Mouse (Mus musculus) stomach, embryonic 16.5 days (tissue): ENCODE results near the gene Itpr2. TPM values are rescaled to one million over a fixed set of nuclear protein-coding genes. Genes with fewer than 3 reads are reported as not detected.

ENCODE experiments used
- ATAC-seq: fragments of 200-750 bp; cut with Nextera tagmentation; 2 replicates; pipeline ENCODE4 v1.8.0; 2017; ENCODE audit warnings: moderate number of reproducible peaks, moderate TSS enrichment; ENCODE audit not compliant: insufficient read depth, low FRiP score
- H3K27ac ChIP-seq: fragments of 300-500 bp; sonication (generic); 2 replicates; pipeline ENCODE4 v1.5.1; 2014; ENCODE audit warnings: low read length
- H3K27me3 ChIP-seq: fragments of 300-500 bp; sonication (generic); 2 replicates; pipeline ENCODE4 v1.6.1; 2014; ENCODE audit warnings: low read length, control low read depth, mixed read lengths; ENCODE audit not compliant: control insufficient read depth, insufficient read depth
- H3K36me3 ChIP-seq: fragments of 300-500 bp; sonication (generic); 2 replicates; pipeline ENCODE4 v1.6.1; 2014; ENCODE audit warnings: low read length; ENCODE audit not compliant: control insufficient read depth, insufficient read depth
- H3K4me1 ChIP-seq: fragments of 300-500 bp; sonication (generic); 2 replicates; pipeline ENCODE4 v1.6.1; 2014; ENCODE audit warnings: low read length, control low read depth, mixed read lengths; ENCODE audit not compliant: control insufficient read depth, insufficient read depth
- H3K4me2 ChIP-seq: fragments of 300-500 bp; sonication (generic); 2 replicates; pipeline ENCODE4 v1.6.1; 2014; ENCODE audit warnings: low read depth, low read length, mixed read lengths
- H3K4me3 ChIP-seq: fragments of 300-500 bp; sonication (generic); replicated peaks from 2 replicates; pipeline ENCODE4 v1.5.1; 2014; ENCODE audit warnings: mild to moderate bottlenecking, low read length
- H3K9ac ChIP-seq: fragments of 300-500 bp; sonication (generic); 2 replicates; pipeline ENCODE4 v1.6.1; 2014; ENCODE audit warnings: low read length
- H3K9me3 ChIP-seq: fragments of 300-500 bp; sonication (generic); replicated peaks from 2 replicates; pipeline ENCODE4 v1.6.1; 2016; ENCODE audit warnings: low read length, control low read depth; ENCODE audit not compliant: control insufficient read depth
- WGBS: fragments of 180-500 bp; shearing (Covaris S2); extraction: QIAGEN DNeasy Blood & Tissue Kit; methylation state at CpG from one replicate; pipeline ENCODE4 v1.1.7; 2014; 5-methylcytosine and 5-hydroxymethylcytosine counted together
- polyA plus RNA-seq: library from polyadenylated mRNA; unstranded; fragments of >200 nt; fragmentation: Nextera tagmentation; extraction: Ambion mirVana; gene quantifications from 2 replicates; pipeline ENCODE4 v1.2.1, GENCODE M21; 2015

The Itpr2 gene
- polyA plus RNA-seq, 1 experiment from 2014 or later, result 14.8 TPM

GRCm38 (mm10) chr6:146314304-146314703 is 187.7 kb downstream of the Itpr2 start:
- H3K9me3 ChIP-seq, result no peaks in the 10 kb centered on the region
- peaks cover 3% of the 10 kb centered on the region; the same call in 1 of the 2 replicates for H3K4me1 ChIP-seq
- H3K36me3 ChIP-seq, result no peaks in the 10 kb centered on the region
- no peak overlapping the region for H3K9ac ChIP-seq
- H3K27me3 ChIP-seq, result no peaks in the 10 kb centered on the region
- ATAC-seq, result no peak
- H3K4me2 ChIP-seq, result no peak overlapping the region
- H3K27ac ChIP-seq, result no peak overlapping the region
- WGBS, result 77% methylated on average over 5 of the region's 5 CpGs
- no peak overlapping the region for H3K4me3 ChIP-seq

DNA sequence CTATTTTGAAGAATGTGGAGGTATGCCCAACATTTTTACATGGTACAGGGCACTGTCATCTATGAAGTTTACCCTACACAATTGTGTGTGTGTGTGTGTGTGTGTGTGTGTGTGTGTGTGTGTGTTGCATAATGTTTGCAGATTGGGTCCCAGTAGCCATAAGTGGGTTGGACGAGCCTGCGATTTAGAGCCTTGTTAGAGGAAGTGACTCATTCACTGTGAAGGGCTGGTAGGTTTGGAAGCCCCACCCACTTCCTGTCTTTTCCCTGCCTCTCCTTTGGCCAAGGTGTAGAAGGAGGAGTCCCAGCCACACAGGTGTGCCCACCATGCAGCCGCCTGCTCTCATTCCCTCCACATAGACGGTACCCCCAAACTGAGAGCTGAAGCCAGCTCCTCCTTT is 188.6 kb downstream of the Itpr2 start:
- H3K36me3 ChIP-seq, result no peaks in the 10 kb centered on the region
- H3K9ac ChIP-seq, result no peak overlapping the region
- no peak overlapping the region for H3K4me3 ChIP-seq
- no peak overlapping the region for H3K27ac ChIP-seq
- H3K27me3 ChIP-seq, result no peaks in the 10 kb centered on the region
- no peak overlapping the region for H3K4me2 ChIP-seq
- H3K9me3 ChIP-seq, result no peaks in the 10 kb centered on the region
- no peak for ATAC-seq
- H3K4me1 ChIP-seq, result peaks cover 3% of the 10 kb centered on the region; the same call in 1 of the 2 replicates
- 91% methylated on average over 4 of the region's 4 CpGs for WGBS

DNA sequence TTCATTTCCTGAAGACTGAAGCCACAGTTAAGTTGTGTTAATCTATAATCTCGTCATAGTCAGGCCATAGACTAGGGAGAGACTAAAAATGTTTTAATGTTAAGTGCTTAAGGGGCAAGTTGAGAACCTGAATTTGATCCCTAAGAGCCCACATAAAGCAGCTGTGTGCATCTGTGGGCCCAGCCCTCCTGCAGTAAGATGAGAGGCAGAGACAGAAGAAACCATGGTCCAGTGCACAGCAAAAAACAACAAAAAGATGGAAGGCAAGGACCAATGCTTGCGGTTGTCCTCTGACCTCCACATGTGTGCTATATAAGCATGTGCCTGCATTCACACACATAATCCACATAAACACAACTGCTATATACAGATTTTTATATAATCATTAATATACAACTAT is 191.8 kb downstream of the Itpr2 start:
- Histone ChIP-seq H3K4me3 (no peak overlapping the region), H3K4me2 (no peak overlapping the region), H3K9me3 (no peaks in the 10 kb centered on the region), H3K4me1 (peaks cover 3% of the 10 kb centered on the region; the same call in 1 of the 2 replicates), H3K27ac (no peak overlapping the region), H3K9ac (no peak overlapping the region), H3K36me3 (no peaks in the 10 kb centered on the region), H3K27me3 (no peaks in the 10 kb centered on the region)
- no peak for ATAC-seq
- WGBS, result 51% methylated on average over 2 of the region's 2 CpGs

GRCm38 (mm10) chr6:146309335-146309734 is 192.7 kb downstream of the Itpr2 start:
- ATAC-seq, result no peak
- Histone ChIP-seq H3K9me3 (no peaks in the 10 kb centered on the region), H3K4me1 (peaks cover 3% of the 10 kb centered on the region; the same call in 1 of the 2 replicates), H3K36me3 (no peaks in the 10 kb centered on the region), H3K9ac (no peak overlapping the region; the same call in 1 of the 2 replicates), H3K4me3 (no peak overlapping the region), H3K27me3 (no peaks in the 10 kb centered on the region), H3K4me2 (no peak overlapping the region), H3K27ac (no peak overlapping the region)
- WGBS, result 88% methylated on average over 1 of the region's 1 CpGs

DNA sequence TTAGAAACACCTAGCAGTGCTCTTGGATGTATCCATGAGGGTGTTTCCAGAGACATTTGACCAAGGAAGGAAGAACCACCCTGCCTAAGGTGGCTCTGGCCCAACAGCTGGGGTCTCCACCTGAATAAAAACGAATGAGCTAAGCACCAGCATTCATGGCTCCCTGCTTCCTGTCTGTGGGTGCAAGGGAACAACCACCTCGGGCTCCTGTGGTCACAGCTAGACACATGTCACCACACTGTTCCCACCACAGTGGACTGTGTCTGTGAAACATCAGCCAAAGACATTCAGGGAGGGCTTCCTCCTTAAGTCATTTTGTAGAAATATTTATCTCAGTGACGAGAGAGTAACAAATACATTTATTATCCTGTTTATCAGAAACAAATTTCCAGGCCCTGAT is 196.0 kb downstream of the Itpr2 start:
- ATAC-seq, result no peak
- Histone ChIP-seq H3K27me3 (no peaks in the 10 kb centered on the region), H3K4me1 (peaks cover 3% of the 10 kb centered on the region; the same call in 1 of the 2 replicates), H3K36me3 (no peaks in the 10 kb centered on the region), H3K9ac (no peak overlapping the region), H3K4me2 (no peak overlapping the region), H3K9me3 (no peaks in the 10 kb centered on the region), H3K27ac (no peak overlapping the region), H3K4me3 (no peak overlapping the region)
- WGBS, result 69% methylated on average over 3 of the region's 3 CpGs

GRCm38 (mm10) chr6:146304088-146304487 is 197.9 kb downstream of the Itpr2 start:
- ATAC-seq, result no peak
- Histone ChIP-seq H3K4me3 (no peak overlapping the region), H3K36me3 (no peaks in the 10 kb centered on the region), H3K4me1 (no peaks in the 10 kb centered on the region), H3K27ac (no peak overlapping the region), H3K9ac (no peak overlapping the region), H3K9me3 (no peaks in the 10 kb centered on the region), H3K27me3 (no peaks in the 10 kb centered on the region), H3K4me2 (no peak overlapping the region)
- 95% methylated on average over 11 of the region's 11 CpGs for WGBS

GRCm38 (mm10) chr6:146303336-146303735 is 198.7 kb downstream of the Itpr2 start:
- H3K9me3 ChIP-seq, result no peaks in the 10 kb centered on the region
- no peaks in the 10 kb centered on the region for H3K36me3 ChIP-seq
- no peak for ATAC-seq
- H3K4me3 ChIP-seq, result no peak overlapping the region
- H3K27me3 ChIP-seq, result no peaks in the 10 kb centered on the region
- H3K9ac ChIP-seq, result no peak overlapping the region
- H3K4me1 ChIP-seq, result no peaks in the 10 kb centered on the region
- H3K4me2 ChIP-seq, result no peak overlapping the region
- WGBS, result 76% methylated on average over 2 of the region's 2 CpGs
- H3K27ac ChIP-seq, result no peak overlapping the region

- no peak overlapping the region for H3K4me2 ChIP-seq
- no peak overlapping the region for H3K9ac ChIP-seq
- 75% methylated on average over 8 of the region's 8 CpGs for WGBS
- no peak overlapping the region for H3K4me3 ChIP-seq
- no peaks in the 10 kb centered on the region for H3K36me3 ChIP-seq
- H3K9me3 ChIP-seq, result no peaks in the 10 kb centered on the region
- H3K27me3 ChIP-seq, result no peaks in the 10 kb centered on the region
- no peak overlapping the region for H3K27ac ChIP-seq
- ATAC-seq, result no peak
- no peaks in the 10 kb centered on the region for H3K4me1 ChIP-seq
These were observed 199.4 kb downstream of the Itpr2 start for GRCm38 (mm10) chr6:146302574-146303130.

DNA sequence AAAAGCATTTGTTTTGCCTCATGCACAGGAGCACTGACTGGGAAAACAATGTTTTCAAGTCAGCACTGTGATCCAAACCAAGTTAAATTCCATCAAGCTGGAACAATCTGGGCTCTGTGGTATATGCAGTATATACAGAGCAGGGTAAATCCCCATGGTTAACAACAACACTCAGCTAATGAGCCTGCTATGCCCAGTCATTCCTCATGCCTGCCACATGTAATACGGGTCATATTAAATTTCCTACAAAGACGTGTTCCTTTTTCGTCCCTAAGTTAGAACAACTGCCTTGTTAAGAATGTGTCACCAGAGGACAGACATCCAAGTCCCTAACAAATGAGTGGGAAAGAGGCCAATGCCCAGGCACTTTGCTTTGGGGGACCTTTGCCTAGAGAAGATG is 199.9 kb downstream of the Itpr2 start:
- 55% methylated on average over 3 of the region's 3 CpGs for WGBS
- ATAC-seq, result no peak
- Histone ChIP-seq H3K9me3 (no peaks in the 10 kb centered on the region), H3K4me2 (no peak overlapping the region), H3K36me3 (no peaks in the 10 kb centered on the region), H3K27ac (no peak overlapping the region), H3K9ac (no peak overlapping the region), H3K27me3 (no peaks in the 10 kb centered on the region), H3K4me1 (no peaks in the 10 kb centered on the region), H3K4me3 (no peak overlapping the region)
